Mouse (Mus musculus) frontal cortex, postnatal 25 days (tissue): Measurements from ENCODE around the gene Lrrc58.

Experiments
- DNase-seq, 2 experiments: peaks; one replicate each; pipeline ENCODE4 v3.0.0; 2022; ENCODE audit warnings: low spot score in 2 of 2

Gene Lrrc58

GRCm38 (mm10) chr16:37920842-37921409 lies 52.7 kb downstream of the Lrrc58 start:
- no peak for DNase-seq

GRCm38 (mm10) chr16:37926087-37926486 lies 57.9 kb downstream of the Lrrc58 start:
- no peak for DNase-seq

- DNase-seq = no peak
Observed at GRCm38 (mm10) chr16:37927117-37927516, 58.9 kb downstream of the Lrrc58 start.

- DNase-seq = no peak
Observed at GRCm38 (mm10) chr16:37929006-37929405, 60.8 kb downstream of the Lrrc58 start.

- no peak for DNase-seq
Observed at GRCm38 (mm10) chr16:37929626-37930025, 61.4 kb downstream of the Lrrc58 start.

GRCm38 (mm10) chr16:37934932-37935331 lies 66.7 kb downstream of the Lrrc58 start:
- DNase-seq = no peak

GRCm38 (mm10) chr16:37937276-37937675 lies 69.1 kb downstream of the Lrrc58 start:
- no peak for DNase-seq
